21 mouse cellular contexts compared by ENCODE assay signal in genomic region chr5:67093991-67094390, GRCm38 (mm10). TPM values are rescaled to one million over a fixed set of nuclear protein-coding genes. Genes with fewer than 3 reads are reported as not detected.
"Had no signal": no experiment of that assay in that cellular context is flagged by ENCODE, and none has a peak within 500 bp of the region (broad histone marks: within the 10 kb centered on the region; RNA-seq: fewer than 3 reads in every experiment).

No protein-coding gene starts in this region.

- H3K27ac ChIP-seq: kidney, postnatal 0 days; layer of hippocampus, adult 2 months; left cerebral cortex, adult 2 months; liver, embryonic 13.5 days; midbrain, embryonic 12.5 days; neural tube, embryonic 13.5 days had no signal

- H3K4me2 ChIP-seq: liver, embryonic 13.5 days; midbrain, embryonic 12.5 days; neural tube, embryonic 13.5 days had no signal

- H3K9me3 ChIP-seq: liver, embryonic 13.5 days; midbrain, embryonic 12.5 days; neural tube, embryonic 13.5 days had no signal

- H3K36me3 ChIP-seq: liver, embryonic 13.5 days; midbrain, embryonic 12.5 days; neural tube, embryonic 13.5 days had no signal

- H3K9ac ChIP-seq: liver, embryonic 13.5 days; midbrain, embryonic 12.5 days; neural tube, embryonic 13.5 days had no signal

- DNase-seq: kidney, postnatal 25 days; layer of hippocampus, adult 9-11 months; liver, embryonic 13.5 days; lung, adult 2 months; lung, postnatal 14 days; lung, postnatal 4 days; right cerebral cortex, adult 18-20 months; right cerebral cortex, postnatal 14 days; right cerebral cortex, postnatal 4 days; thymus, adult 18-20 months; thymus, postnatal 36 days had no signal

- ATAC-seq: midbrain, embryonic 16.5 days had no signal

- H3K4me3 ChIP-seq: layer of hippocampus, adult 2 months; left cerebral cortex, adult 2 months; liver, embryonic 13.5 days; midbrain, embryonic 12.5 days; myocyte; neural tube, embryonic 13.5 days had no signal

RNA-seq across cellular contexts. Expression of gene Phox2b, which starts 5.1 kb away (rescaled TPM):
- polyA plus RNA-seq: kidney, embryonic 14.5 days; liver, adult 2 months; myocyte; testis, adult 2 months had no signal
